Mouse (Mus musculus): ENCODE data around the gene Chd6. TPM values are rescaled to one million over a fixed set of nuclear protein-coding genes. Genes with fewer than 3 reads are reported as not detected.

Gene Chd6
- polyA plus RNA-seq, 1 experiment: 0.17 TPM

GRCm38 (mm10) chr2:161012577-161013251 lies 96.2 kb downstream of the Chd6 start:
- peaks cover 71% of the 10 kb centered on the region for H3K36me3 ChIP-seq (ENCODE audit: control insufficient read depth)
- TF ChIP-seq TAL1 (IDR thresholded peaks at IDR 0.05; ENCODE audit: low read length) (no peak), GATA1 (IDR thresholded peaks at IDR 0.05; ENCODE audit: low read length) (no peak)
- H3K9me3 ChIP-seq (ENCODE audit: control insufficient read depth, low read length): no peaks in the 10 kb centered on the region
- no peaks in the 10 kb centered on the region for H3K27me3 ChIP-seq (ENCODE audit: control insufficient read depth)
- H3K4me3 ChIP-seq (replicated peaks): no peak overlapping the region
- no peaks in the 10 kb centered on the region for H3K4me1 ChIP-seq (ENCODE audit: control insufficient read depth)

- TF ChIP-seq GATA1 (IDR thresholded peaks at IDR 0.05; ENCODE audit: low read length) (no peak), TAL1 (IDR thresholded peaks at IDR 0.05; ENCODE audit: low read length) (no peak)
- Histone ChIP-seq H3K4me3 (replicated peaks) (no peak overlapping the region), H3K4me1 (ENCODE audit: control insufficient read depth) (peaks cover 6% of the 10 kb centered on the region), H3K27me3 (ENCODE audit: control insufficient read depth) (no peaks in the 10 kb centered on the region), H3K36me3 (ENCODE audit: control insufficient read depth) (peaks cover 20% of the 10 kb centered on the region), H3K9me3 (ENCODE audit: control insufficient read depth, low read length) (no peaks in the 10 kb centered on the region)
These were observed 104.5 kb downstream of the Chd6 start for GRCm38 (mm10) chr2:161004338-161004737.

GRCm38 (mm10) chr2:160996987-160997763 lies 111.7 kb downstream of the Chd6 start:
- TF ChIP-seq GATA1 (IDR thresholded peaks at IDR 0.05; ENCODE audit: low read length): no peak
- TF ChIP-seq TAL1 (IDR thresholded peaks at IDR 0.05; ENCODE audit: low read length): no peak
- no peaks in the 10 kb centered on the region for H3K9me3 ChIP-seq (ENCODE audit: control insufficient read depth, low read length)
- H3K4me3 ChIP-seq (replicated peaks): no peak overlapping the region
- peaks cover 2% of the 10 kb centered on the region for H3K4me1 ChIP-seq (ENCODE audit: control insufficient read depth)
- peaks cover 13% of the 10 kb centered on the region for H3K36me3 ChIP-seq (ENCODE audit: control insufficient read depth)
- no peaks in the 10 kb centered on the region for H3K27me3 ChIP-seq (ENCODE audit: control insufficient read depth)

GRCm38 (mm10) chr2:160994181-160994580 lies 114.7 kb downstream of the Chd6 start:
- peaks cover 2% of the 10 kb centered on the region for H3K4me1 ChIP-seq (ENCODE audit: control insufficient read depth)
- H3K4me3 ChIP-seq (replicated peaks): no peak overlapping the region
- TF ChIP-seq GATA1 (IDR thresholded peaks at IDR 0.05; ENCODE audit: low read length) (no peak), TAL1 (IDR thresholded peaks at IDR 0.05; ENCODE audit: low read length) (no peak)
- H3K36me3 ChIP-seq (ENCODE audit: control insufficient read depth): peaks cover 30% of the 10 kb centered on the region
- no peaks in the 10 kb centered on the region for H3K27me3 ChIP-seq (ENCODE audit: control insufficient read depth)
- no peaks in the 10 kb centered on the region for H3K9me3 ChIP-seq (ENCODE audit: control insufficient read depth, low read length)

GRCm38 (mm10) chr2:160992465-160992864 lies 116.4 kb downstream of the Chd6 start:
- TF ChIP-seq GATA1 (IDR thresholded peaks at IDR 0.05; ENCODE audit: low read length) (no peak), TAL1 (IDR thresholded peaks at IDR 0.05; ENCODE audit: low read length) (no peak)
- Histone ChIP-seq H3K4me3 (replicated peaks) (no peak overlapping the region), H3K36me3 (ENCODE audit: control insufficient read depth) (peaks cover 35% of the 10 kb centered on the region), H3K4me1 (ENCODE audit: control insufficient read depth) (peaks cover 2% of the 10 kb centered on the region), H3K27me3 (ENCODE audit: control insufficient read depth) (no peaks in the 10 kb centered on the region), H3K9me3 (ENCODE audit: control insufficient read depth, low read length) (no peaks in the 10 kb centered on the region)

- peaks cover 2% of the 10 kb centered on the region for H3K4me1 ChIP-seq (ENCODE audit: control insufficient read depth)
- peaks cover 37% of the 10 kb centered on the region for H3K36me3 ChIP-seq (ENCODE audit: control insufficient read depth)
These were observed 118.4 kb downstream of the Chd6 start for GRCm38 (mm10) chr2:160990339-160991070.

GRCm38 (mm10) chr2:160987503-160987902 lies 121.4 kb downstream of the Chd6 start:
- Histone ChIP-seq H3K36me3 (ENCODE audit: control insufficient read depth) (peaks cover 58% of the 10 kb centered on the region), H3K27me3 (ENCODE audit: control insufficient read depth) (no peaks in the 10 kb centered on the region)
- no peak for TF ChIP-seq TAL1 (IDR thresholded peaks at IDR 0.05; ENCODE audit: low read length)
- TF ChIP-seq GATA1 (IDR thresholded peaks at IDR 0.05; ENCODE audit: low read length): no peak

More at GRCm38 (mm10) chr2:160990339-160991070, 118.4 kb downstream of the Chd6 start:
- Histone ChIP-seq H3K4me3 (replicated peaks) (no peak overlapping the region), H3K9me3 (ENCODE audit: control insufficient read depth, low read length) (no peaks in the 10 kb centered on the region), H3K27me3 (ENCODE audit: control insufficient read depth) (no peaks in the 10 kb centered on the region)
- TF ChIP-seq TAL1 (IDR thresholded peaks at IDR 0.05; ENCODE audit: low read length): no peak
- no peak for TF ChIP-seq GATA1 (IDR thresholded peaks at IDR 0.05; ENCODE audit: low read length)

GRCm38 (mm10) chr2:160982636-160983035 lies 126.2 kb downstream of the Chd6 start:
- TF ChIP-seq GATA1 (IDR thresholded peaks at IDR 0.05; ENCODE audit: low read length) (no peak), TAL1 (IDR thresholded peaks at IDR 0.05; ENCODE audit: low read length) (no peak)
- no peaks in the 10 kb centered on the region for H3K4me1 ChIP-seq (ENCODE audit: control insufficient read depth)
- H3K9me3 ChIP-seq (ENCODE audit: control insufficient read depth, low read length): no peaks in the 10 kb centered on the region
- H3K27me3 ChIP-seq (ENCODE audit: control insufficient read depth): no peaks in the 10 kb centered on the region
- H3K36me3 ChIP-seq (ENCODE audit: control insufficient read depth): peaks cover 63% of the 10 kb centered on the region
- no peak overlapping the region for H3K4me3 ChIP-seq (replicated peaks)

More at GRCm38 (mm10) chr2:160987503-160987902, 121.4 kb downstream of the Chd6 start:
- Histone ChIP-seq H3K4me1 (ENCODE audit: control insufficient read depth) (peaks cover 2% of the 10 kb centered on the region), H3K9me3 (ENCODE audit: control insufficient read depth, low read length) (no peaks in the 10 kb centered on the region), H3K4me3 (replicated peaks) (no peak overlapping the region)

GRCm38 (mm10) chr2:160981791-160982190 lies 127.1 kb downstream of the Chd6 start:
- H3K27me3 ChIP-seq (ENCODE audit: control insufficient read depth): no peaks in the 10 kb centered on the region
- H3K9me3 ChIP-seq (ENCODE audit: control insufficient read depth, low read length): no peaks in the 10 kb centered on the region
- no peak for TF ChIP-seq GATA1 (IDR thresholded peaks at IDR 0.05; ENCODE audit: low read length)
- TF ChIP-seq TAL1 (IDR thresholded peaks at IDR 0.05; ENCODE audit: low read length): no peak
- no peaks in the 10 kb centered on the region for H3K4me1 ChIP-seq (ENCODE audit: control insufficient read depth)
- H3K36me3 ChIP-seq (ENCODE audit: control insufficient read depth): peaks cover 64% of the 10 kb centered on the region
- no peak overlapping the region for H3K4me3 ChIP-seq (replicated peaks)

Data from erythroblast, embryonic 14.5 days (primary cell).